Mouse (Mus musculus) natural killer cell, adult 2 months (primary cell): ENCODE data around the gene Usp40.

Experiments used
- DNase-seq, 2 experiments: peaks; one replicate each; pipeline ENCODE4 v3.0.0; 2022; ENCODE audit warnings: low spot score in 2 of 2

Gene Usp40

GRCm38 (mm10) chr1:87947681-87948091 is 60.7 kb downstream of the Usp40 start:
- DNase-seq = no peak

GRCm38 (mm10) chr1:87941765-87942164 is 66.6 kb downstream of the Usp40 start:
- DNase-seq = no peak

GRCm38 (mm10) chr1:87936516-87936915 is 71.8 kb downstream of the Usp40 start:
- no peak for DNase-seq

GRCm38 (mm10) chr1:87936075-87936474 is 72.3 kb downstream of the Usp40 start:
- DNase-seq = no peak

- DNase-seq = no peak
Measured at GRCm38 (mm10) chr1:87935546-87935945, 72.8 kb downstream of the Usp40 start.

- peak in 1 of 2 experiments; percentile 33 for DNase-seq
Measured at GRCm38 (mm10) chr1:87935095-87935494, 73.3 kb downstream of the Usp40 start.

GRCm38 (mm10) chr1:87933051-87933450 is 75.3 kb downstream of the Usp40 start:
- DNase-seq = no peak

GRCm38 (mm10) chr1:87929730-87930129 is 78.6 kb downstream of the Usp40 start:
- DNase-seq = no peak

GRCm38 (mm10) chr1:87924888-87925287 is 83.5 kb downstream of the Usp40 start:
- no peak for DNase-seq

GRCm38 (mm10) chr1:87922666-87923065 is 85.7 kb downstream of the Usp40 start:
- no peak for DNase-seq

GRCm38 (mm10) chr1:87920056-87920614 is 88.2 kb downstream of the Usp40 start:
- DNase-seq = no peak

GRCm38 (mm10) chr1:87918061-87918460 is 90.3 kb downstream of the Usp40 start:
- DNase-seq = no peak

- peak; percentile 57 to 75 for DNase-seq
Measured at GRCm38 (mm10) chr1:87917361-87917760, 91.0 kb downstream of the Usp40 start.

- no peak for DNase-seq
Measured at GRCm38 (mm10) chr1:87913356-87913755, 95.0 kb downstream of the Usp40 start.

- DNase-seq = no peak
Measured at GRCm38 (mm10) chr1:87910428-87910827, 97.9 kb downstream of the Usp40 start.

GRCm38 (mm10) chr1:87909565-87909964 is 98.8 kb downstream of the Usp40 start:
- no peak for DNase-seq

- no peak for DNase-seq
Measured at GRCm38 (mm10) chr1:87908736-87909135, 99.6 kb downstream of the Usp40 start.

GRCm38 (mm10) chr1:87908006-87908405 is 100.3 kb downstream of the Usp40 start:
- DNase-seq = no peak

- no peak for DNase-seq
Measured at GRCm38 (mm10) chr1:87906361-87906956, 101.9 kb downstream of the Usp40 start.

GRCm38 (mm10) chr1:87902186-87902585 is 106.2 kb downstream of the Usp40 start:
- DNase-seq = no peak

- DNase-seq = no peak
Measured at GRCm38 (mm10) chr1:87900979-87901378, 107.4 kb downstream of the Usp40 start.

- DNase-seq = peak; percentile 33 to 52
Measured at GRCm38 (mm10) chr1:87899701-87900100, 108.7 kb downstream of the Usp40 start.

GRCm38 (mm10) chr1:87896921-87897320 is 111.4 kb downstream of the Usp40 start:
- no peak for DNase-seq
